Mouse (Mus musculus) kidney, embryonic 15.5 days (tissue): ENCODE data around the gene Igf2r. TPM values are rescaled to one million over a fixed set of nuclear protein-coding genes. Genes with fewer than 3 reads are reported as not detected.

Experiments used
- ATAC-seq: fragments of 200-750 bp; cut with Nextera tagmentation; replicated peaks from 2 replicates; pipeline ENCODE4 v1.8.0; 2017; ENCODE audit warnings: moderate TSS enrichment; ENCODE audit not compliant: low FRiP score
- H3K27ac ChIP-seq: fragments of 300-500 bp; sonication (generic); 2 replicates; pipeline ENCODE4 v1.5.1; 2015; ENCODE audit warnings: mild to moderate bottlenecking, inconsistent platforms
- H3K27me3 ChIP-seq: fragments of 300-500 bp; sonication (generic); 2 replicates; pipeline ENCODE4 v1.6.1; 2015; ENCODE audit warnings: inconsistent platforms
- H3K36me3 ChIP-seq: fragments of 300-500 bp; sonication (generic); 2 replicates; pipeline ENCODE4 v1.6.1; 2015; ENCODE audit warnings: inconsistent platforms
- H3K4me1 ChIP-seq: fragments of 300-500 bp; sonication (generic); 2 replicates; pipeline ENCODE4 v1.6.1; 2015; ENCODE audit warnings: inconsistent platforms
- H3K4me2 ChIP-seq: fragments of 300-500 bp; sonication (generic); 2 replicates; pipeline ENCODE4 v1.6.1; 2015; ENCODE audit warnings: moderate library complexity, mild to moderate bottlenecking, inconsistent platforms
- H3K4me3 ChIP-seq: fragments of 300-500 bp; sonication (generic); replicated peaks from 2 replicates; pipeline ENCODE4 v1.5.1; 2015; ENCODE audit warnings: mild to moderate bottlenecking, inconsistent platforms
- H3K9ac ChIP-seq: fragments of 300-500 bp; sonication (generic); 2 replicates; pipeline ENCODE4 v1.6.1; 2015; ENCODE audit warnings: mild to moderate bottlenecking, inconsistent platforms
- H3K9me3 ChIP-seq: fragments of 300-500 bp; sonication (generic); replicated peaks from 2 replicates; pipeline ENCODE4 v1.6.1; 2016; ENCODE audit warnings: inconsistent platforms
- WGBS: fragments of 180-500 bp; shearing (Covaris S2); methylation state at CpG from one replicate; pipeline ENCODE4 v1.1.7; 2015; ENCODE audit warnings: mixed read lengths; 5-methylcytosine and 5-hydroxymethylcytosine counted together
- polyA plus RNA-seq: library from polyadenylated mRNA; unstranded; fragments of >200 nt; fragmentation: Nextera tagmentation; extraction: Ambion mirVana; gene quantifications from 2 replicates; pipeline ENCODE4 v1.2.1, GENCODE M21; 2015

The Igf2r gene
- polyA plus RNA-seq, 1 experiment from 2014 or later = 34.6 TPM

DNA sequence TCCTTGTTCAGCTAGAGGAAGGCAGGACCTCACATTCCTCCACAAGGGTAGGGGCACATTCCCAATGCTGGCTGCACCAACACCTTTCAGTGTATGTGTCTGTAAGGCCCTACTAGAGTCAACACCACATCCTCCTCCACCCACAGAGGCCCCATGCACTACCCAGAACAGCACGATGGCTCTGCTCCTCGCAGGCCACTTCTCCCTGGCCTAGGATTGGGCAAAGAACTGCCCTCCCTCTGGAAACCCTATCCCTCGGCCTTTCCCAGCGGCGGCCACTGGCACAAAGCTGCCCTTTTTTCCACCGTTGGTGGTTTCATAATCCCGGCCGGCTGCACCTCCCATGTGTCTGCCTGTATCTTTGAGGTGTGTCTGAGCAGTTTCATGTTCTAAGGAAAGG, 46.8 kb downstream of the Igf2r start:
- H3K4me3 ChIP-seq = no peak overlapping the region
- H3K36me3 ChIP-seq = peaks cover 62% of the 10 kb centered on the region
- no peak overlapping the region for H3K4me2 ChIP-seq
- H3K4me1 ChIP-seq = peaks cover 60% of the 10 kb centered on the region
- H3K9ac ChIP-seq = no peak overlapping the region
- H3K27ac ChIP-seq = peak overlapping the region; percentile 92
- peak; percentile 73 for ATAC-seq
- H3K9me3 ChIP-seq = no peaks in the 10 kb centered on the region
- no peaks in the 10 kb centered on the region for H3K27me3 ChIP-seq
- WGBS = 24% methylated on average over 8 of the region's 8 CpGs

DNA sequence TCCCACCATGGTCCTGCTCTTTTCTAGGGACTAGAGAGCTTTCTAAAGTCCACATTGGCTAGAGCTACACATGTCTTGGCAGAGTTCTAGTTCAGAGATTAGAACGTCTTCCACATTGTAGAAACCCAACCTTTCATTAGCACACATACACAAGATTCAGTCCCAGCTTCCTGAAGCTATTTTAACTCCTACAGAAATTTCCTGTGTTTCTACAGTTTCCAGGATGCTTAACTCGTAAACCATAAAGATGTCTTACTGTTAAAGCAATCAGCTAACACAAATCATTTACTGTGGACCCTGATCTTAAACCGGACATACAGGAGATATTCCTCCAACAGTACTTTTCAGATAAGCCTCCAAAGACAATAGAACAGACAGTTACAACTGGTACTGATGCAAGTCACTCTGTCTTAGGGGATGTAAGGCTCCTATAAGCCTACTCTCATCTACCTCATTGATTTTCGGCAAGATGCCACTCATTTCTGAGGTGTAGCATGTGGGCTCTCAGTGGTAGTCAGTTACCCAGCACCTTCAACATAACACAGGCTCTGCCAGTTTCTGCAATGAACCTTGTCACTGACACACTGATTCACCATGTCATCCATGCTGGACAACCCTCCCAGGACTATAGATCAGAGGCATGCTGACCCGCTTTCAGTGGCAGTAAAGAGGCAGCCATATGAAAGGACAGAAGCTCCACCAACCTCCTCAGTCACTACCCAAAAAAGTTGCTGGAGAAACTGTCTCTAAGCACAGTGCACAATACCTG, 48.2 kb downstream of the Igf2r start:
- Histone ChIP-seq H3K27me3 (no peaks in the 10 kb centered on the region), H3K9me3 (no peaks in the 10 kb centered on the region), H3K9ac (no peak overlapping the region), H3K4me1 (peaks cover 54% of the 10 kb centered on the region), H3K27ac (peak overlapping the region; percentile 92), H3K4me2 (no peak overlapping the region), H3K4me3 (no peak overlapping the region), H3K36me3 (peaks cover 76% of the 10 kb centered on the region)
- WGBS = 66% methylated on average over 5 of the region's 5 CpGs
- no peak for ATAC-seq

DNA sequence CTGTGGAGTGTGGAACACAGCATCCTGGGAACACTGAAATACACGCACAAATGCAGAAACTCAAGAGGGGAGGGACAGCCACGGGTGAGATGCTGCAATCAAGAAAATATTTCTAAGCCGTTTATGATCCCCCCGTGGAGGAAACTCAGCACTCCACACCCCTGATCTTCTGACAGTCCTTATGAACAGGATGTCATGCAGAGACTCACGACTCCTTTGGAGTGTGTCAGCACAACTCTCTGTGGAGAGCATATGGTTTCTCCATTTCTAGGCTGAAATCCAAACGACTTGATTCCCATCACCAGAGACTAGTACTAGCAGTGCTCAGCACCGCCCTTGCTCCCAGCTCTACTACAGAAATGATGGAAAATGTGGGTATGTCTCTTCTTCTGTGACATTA, 51.2 kb downstream of the Igf2r start:
- no peaks in the 10 kb centered on the region for H3K27me3 ChIP-seq
- no peak overlapping the region for H3K27ac ChIP-seq
- 60% methylated on average over 7 of the region's 7 CpGs for WGBS
- peaks cover 25% of the 10 kb centered on the region for H3K4me1 ChIP-seq
- no peak overlapping the region for H3K4me3 ChIP-seq
- H3K9ac ChIP-seq = no peak overlapping the region
- ATAC-seq = no peak
- H3K9me3 ChIP-seq = no peaks in the 10 kb centered on the region
- H3K4me2 ChIP-seq = no peak overlapping the region
- peaks cover 100% of the 10 kb centered on the region for H3K36me3 ChIP-seq

DNA sequence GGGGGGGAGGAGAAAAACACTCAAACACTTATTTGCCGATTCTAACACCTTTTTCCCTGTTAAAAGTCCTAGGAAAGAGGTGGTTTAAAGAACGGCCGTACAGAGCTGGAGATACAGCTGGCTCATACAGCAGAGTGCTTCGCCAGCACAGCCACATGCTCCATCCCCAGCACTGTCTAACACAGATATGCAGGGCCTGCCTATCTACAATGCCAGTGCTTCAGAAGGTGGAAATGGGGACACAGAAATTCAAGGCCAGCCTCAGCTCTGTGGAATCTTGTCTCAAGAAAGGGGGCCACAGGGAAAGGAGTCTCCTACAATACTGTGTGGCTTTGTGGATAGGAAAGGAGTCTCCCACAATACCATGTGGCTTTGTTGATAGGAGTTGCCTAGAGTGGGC, 52.0 kb downstream of the Igf2r start:
- Histone ChIP-seq H3K4me2 (no peak overlapping the region), H3K36me3 (peaks cover 100% of the 10 kb centered on the region), H3K4me3 (no peak overlapping the region), H3K9me3 (no peaks in the 10 kb centered on the region), H3K9ac (no peak overlapping the region), H3K27me3 (no peaks in the 10 kb centered on the region), H3K27ac (no peak overlapping the region), H3K4me1 (peaks cover 17% of the 10 kb centered on the region)
- ATAC-seq = no peak
- WGBS = 67% methylated on average over 4 of the region's 4 CpGs

DNA sequence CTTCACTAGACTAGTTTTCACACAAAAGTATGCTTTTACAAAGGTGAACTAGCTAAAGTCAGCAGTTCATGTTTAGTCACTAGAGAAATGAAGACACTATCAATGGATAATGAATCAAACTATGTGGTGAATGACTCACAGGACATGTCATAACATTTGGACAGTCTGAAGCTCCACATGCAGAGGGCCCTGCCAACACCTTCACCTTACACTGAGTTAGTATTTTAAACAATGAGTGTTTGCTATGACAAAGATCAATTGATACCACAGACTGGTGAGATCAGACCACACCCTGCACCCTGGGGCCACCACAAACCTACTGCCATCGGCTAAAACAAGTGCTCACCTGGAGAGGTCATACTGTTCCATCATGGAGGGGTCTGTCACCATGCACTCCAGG, 54.4 kb downstream of the Igf2r start:
- WGBS = 78% methylated on average over 1 of the region's 1 CpGs
- Histone ChIP-seq H3K4me1 (no peaks in the 10 kb centered on the region), H3K9ac (no peak overlapping the region), H3K27me3 (no peaks in the 10 kb centered on the region), H3K4me2 (no peak overlapping the region), H3K4me3 (no peak overlapping the region), H3K9me3 (no peaks in the 10 kb centered on the region), H3K27ac (no peak overlapping the region), H3K36me3 (peaks cover 98% of the 10 kb centered on the region)
- no peak for ATAC-seq

DNA sequence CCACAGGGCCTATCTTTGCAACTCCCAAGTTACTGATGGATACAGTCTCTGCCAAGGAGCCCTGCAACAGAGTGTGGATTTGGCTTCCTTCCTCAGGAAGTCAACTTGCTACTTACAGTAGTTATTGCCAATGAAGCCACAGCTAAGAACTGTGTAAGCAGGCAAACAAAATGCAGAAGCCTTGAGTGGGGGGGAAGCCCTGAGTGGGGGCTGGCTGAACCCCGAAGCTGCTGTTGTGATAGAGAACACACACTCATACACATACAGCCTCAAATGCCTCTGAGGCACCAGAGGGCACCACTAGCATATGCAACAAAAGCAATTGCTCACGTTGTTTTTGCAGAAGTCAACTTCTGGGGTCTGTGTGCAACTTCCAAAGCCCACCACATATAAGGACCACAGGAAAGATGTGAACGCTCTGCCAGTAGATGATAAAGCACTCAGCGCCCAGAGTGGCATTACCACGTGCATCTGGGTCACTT, 55.3 kb downstream of the Igf2r start:
- Histone ChIP-seq H3K4me1 (no peaks in the 10 kb centered on the region), H3K27ac (peak overlapping the region; percentile 3; the same call in 1 of the 2 replicates), H3K4me2 (no peak overlapping the region), H3K27me3 (no peaks in the 10 kb centered on the region), H3K4me3 (no peak overlapping the region), H3K9ac (no peak overlapping the region), H3K36me3 (peaks cover 95% of the 10 kb centered on the region), H3K9me3 (no peaks in the 10 kb centered on the region)
- no peak for ATAC-seq
- WGBS = 79% methylated on average over 5 of the region's 5 CpGs

DNA sequence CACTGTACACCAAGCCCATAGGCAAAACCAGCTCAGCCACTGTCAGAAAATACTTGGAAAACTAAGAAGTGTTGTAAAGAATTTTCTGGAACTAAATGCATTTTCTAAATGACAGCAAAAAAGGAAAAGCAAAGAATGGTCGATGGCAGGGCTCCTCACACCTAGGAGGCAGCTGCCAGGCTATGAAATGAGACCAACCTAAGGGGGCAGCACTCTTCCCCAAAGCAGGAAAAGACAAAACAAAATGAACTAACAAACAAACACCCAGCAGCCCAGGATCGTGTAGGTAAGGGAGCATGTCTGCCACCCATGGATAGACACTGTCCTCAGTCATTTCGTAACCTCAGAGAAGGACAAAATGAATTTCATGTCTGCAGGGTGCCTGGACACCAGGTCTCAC, 56.5 kb downstream of the Igf2r start:
- no peaks in the 10 kb centered on the region for H3K9me3 ChIP-seq
- no peak for ATAC-seq
- no peak overlapping the region for H3K9ac ChIP-seq
- peaks cover 92% of the 10 kb centered on the region for H3K36me3 ChIP-seq
- WGBS = 83% methylated on average over 3 of the region's 3 CpGs
- H3K27ac ChIP-seq = no peak overlapping the region
- H3K4me1 ChIP-seq = no peaks in the 10 kb centered on the region
- H3K4me2 ChIP-seq = no peak overlapping the region
- no peaks in the 10 kb centered on the region for H3K27me3 ChIP-seq
- no peak overlapping the region for H3K4me3 ChIP-seq

DNA sequence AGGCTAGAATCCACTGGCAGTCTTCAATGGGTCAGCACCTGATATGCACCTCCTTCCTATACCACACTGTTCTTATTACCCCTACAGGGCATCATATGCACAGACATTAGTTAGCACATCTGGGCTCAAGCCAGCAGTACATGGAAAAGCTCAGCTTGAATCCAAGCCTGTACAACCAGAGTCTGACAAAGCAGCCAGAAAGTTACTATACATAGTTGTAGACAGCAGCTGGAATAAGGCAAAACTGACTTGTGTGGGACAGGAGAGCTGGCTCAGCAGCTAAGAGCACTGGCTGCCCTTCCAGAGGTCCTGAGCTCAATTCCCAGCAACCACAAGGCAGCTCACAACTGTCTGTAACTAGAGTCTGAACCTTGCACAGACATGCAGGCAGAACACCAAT, 57.3 kb downstream of the Igf2r start:
- Histone ChIP-seq H3K4me2 (no peak overlapping the region), H3K36me3 (peaks cover 89% of the 10 kb centered on the region), H3K4me3 (no peak overlapping the region), H3K9me3 (no peaks in the 10 kb centered on the region), H3K4me1 (no peaks in the 10 kb centered on the region), H3K27me3 (no peaks in the 10 kb centered on the region), H3K9ac (no peak overlapping the region), H3K27ac (no peak overlapping the region)
- no peak for ATAC-seq

DNA sequence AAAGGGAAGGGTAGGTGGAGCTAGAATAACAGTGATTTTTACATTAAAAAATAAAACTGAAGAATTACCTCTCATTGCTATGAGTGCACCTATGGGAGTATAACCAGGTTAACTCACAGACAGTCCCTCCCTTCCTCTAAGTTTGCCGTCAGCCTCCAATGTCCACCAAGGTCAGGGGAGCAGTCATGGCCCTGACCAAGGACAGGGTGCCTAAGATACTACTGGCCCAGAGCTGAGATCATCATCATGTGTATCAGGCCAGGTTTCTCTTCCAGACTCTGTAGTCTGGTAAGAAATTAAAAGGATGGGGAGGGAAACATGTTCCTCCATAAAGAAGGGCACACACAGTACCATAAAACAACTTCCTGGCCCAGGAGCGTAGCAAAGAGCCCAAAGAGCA, 58.5 kb downstream of the Igf2r start:
- Histone ChIP-seq H3K4me2 (no peak overlapping the region), H3K36me3 (peaks cover 81% of the 10 kb centered on the region), H3K9ac (no peak overlapping the region), H3K27ac (no peak overlapping the region), H3K4me3 (no peak overlapping the region), H3K9me3 (no peaks in the 10 kb centered on the region), H3K27me3 (no peaks in the 10 kb centered on the region), H3K4me1 (peaks cover 5% of the 10 kb centered on the region; the same call in 1 of the 2 replicates)
- ATAC-seq = no peak
- 77% methylated on average over 2 of the region's 2 CpGs for WGBS

DNA sequence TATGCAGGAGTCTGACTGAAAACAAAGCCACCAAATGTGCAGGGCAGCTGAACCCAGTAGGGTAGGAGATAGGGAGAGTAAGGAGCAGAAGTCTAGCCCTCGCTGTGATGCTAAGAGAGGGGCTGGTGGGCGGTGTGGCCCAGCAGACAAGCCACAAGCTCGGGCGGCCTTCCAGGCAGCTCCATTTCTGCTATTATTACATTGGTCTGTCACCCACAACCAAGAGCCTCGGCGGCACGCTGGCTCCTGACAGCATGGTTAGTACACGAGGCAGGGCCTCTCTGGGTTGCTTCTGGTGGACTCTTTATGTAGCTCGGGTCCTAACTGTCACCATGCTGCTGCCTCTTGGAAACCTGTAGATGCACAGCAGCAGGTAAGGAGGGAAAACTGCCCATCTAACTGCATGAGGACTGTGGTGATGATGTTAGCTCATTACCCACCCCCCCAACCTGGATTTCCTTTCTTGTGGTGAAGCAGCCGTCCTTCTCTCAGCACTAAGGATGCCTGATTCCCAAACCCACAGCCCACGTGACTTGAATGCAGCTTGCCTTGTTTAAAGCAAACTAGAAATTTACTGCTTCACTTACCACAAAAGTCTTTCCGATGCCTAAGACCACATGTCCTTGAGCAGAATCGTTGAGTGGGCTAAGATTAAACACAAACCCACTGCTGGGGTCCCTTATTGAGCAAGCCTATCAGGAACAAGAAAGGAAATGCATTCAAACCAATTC, 59.2 kb downstream of the Igf2r start:
- H3K36me3 ChIP-seq = peaks cover 74% of the 10 kb centered on the region
- no peak overlapping the region for H3K4me2 ChIP-seq
- no peak overlapping the region for H3K27ac ChIP-seq
- no peaks in the 10 kb centered on the region for H3K9me3 ChIP-seq
- ATAC-seq = no peak
- no peak overlapping the region for H3K9ac ChIP-seq
- no peaks in the 10 kb centered on the region for H3K27me3 ChIP-seq
- H3K4me3 ChIP-seq = no peak overlapping the region
- WGBS = 85% methylated on average over 13 of the region's 13 CpGs
- H3K4me1 ChIP-seq = peaks cover 6% of the 10 kb centered on the region; the same call in 1 of the 2 replicates

DNA sequence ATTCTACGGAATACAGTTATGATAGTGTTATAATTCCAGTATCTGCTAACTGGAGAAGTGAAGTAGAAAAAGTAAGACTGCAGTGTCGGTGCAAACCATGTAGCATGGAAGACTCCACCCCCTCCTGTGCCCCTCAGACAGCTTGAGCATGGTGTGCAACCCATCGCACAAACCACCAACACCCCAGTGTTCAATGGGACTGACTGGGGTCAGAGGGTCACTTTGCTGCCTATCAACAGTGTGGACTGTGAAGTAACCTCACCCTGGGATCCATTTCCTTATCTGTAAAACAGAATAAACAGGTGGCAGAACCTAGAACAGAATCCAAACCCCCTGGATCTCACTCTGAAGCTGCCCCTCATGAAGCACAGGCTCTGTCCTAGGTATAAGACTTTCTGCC, 61.1 kb downstream of the Igf2r start:
- H3K9me3 ChIP-seq = no peaks in the 10 kb centered on the region
- no peak overlapping the region for H3K4me3 ChIP-seq
- no peak overlapping the region for H3K27ac ChIP-seq
- H3K4me1 ChIP-seq = peaks cover 6% of the 10 kb centered on the region; the same call in 1 of the 2 replicates
- H3K4me2 ChIP-seq = no peak overlapping the region
- 93% methylated on average over 3 of the region's 3 CpGs for WGBS
- H3K27me3 ChIP-seq = no peaks in the 10 kb centered on the region
- ATAC-seq = no peak
- peaks cover 74% of the 10 kb centered on the region for H3K36me3 ChIP-seq
- no peak overlapping the region for H3K9ac ChIP-seq

DNA sequence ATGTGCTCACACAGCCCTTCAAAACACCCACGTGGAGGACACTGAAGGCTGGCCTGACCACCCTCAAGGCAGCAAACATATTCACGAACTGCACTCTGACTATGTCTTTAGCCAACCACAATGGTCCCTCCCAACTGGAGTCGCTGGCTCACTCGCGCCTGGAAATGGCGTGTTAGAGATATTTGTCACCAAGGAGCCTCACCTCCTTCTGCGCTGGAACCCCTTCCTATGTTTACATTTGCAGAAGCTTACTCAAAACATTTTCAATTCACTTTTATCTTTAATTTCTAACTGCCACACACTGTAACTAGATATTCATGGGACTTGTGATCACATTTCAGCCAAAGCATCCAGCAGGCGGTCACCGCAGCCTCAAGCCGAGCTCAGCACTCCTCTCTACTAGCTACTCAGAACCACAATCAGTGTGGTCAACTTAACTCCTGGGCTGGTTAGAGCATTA, 62.8 kb downstream of the Igf2r start:
- Histone ChIP-seq H3K27me3 (no peaks in the 10 kb centered on the region), H3K9ac (no peak overlapping the region), H3K4me2 (no peak overlapping the region), H3K4me1 (peaks cover 6% of the 10 kb centered on the region; the same call in 1 of the 2 replicates), H3K36me3 (peaks cover 76% of the 10 kb centered on the region), H3K9me3 (no peaks in the 10 kb centered on the region), H3K4me3 (no peak overlapping the region), H3K27ac (peak overlapping the region; percentile 24; the same call in 1 of the 2 replicates)
- no peak for ATAC-seq
- WGBS = 77% methylated on average over 10 of the region's 10 CpGs
